Mouse (Mus musculus) midbrain, embryonic 12.5 days (tissue): Measurements from ENCODE around the gene Srp68. TPM values are rescaled to one million over a fixed set of nuclear protein-coding genes. Genes with fewer than 3 reads are reported as not detected.

Source experiments
- ATAC-seq: fragments of 200-750 bp; cut with Nextera tagmentation; 2 replicates; pipeline ENCODE4 v1.8.0; 2017; ENCODE audit warnings: low read depth, moderate TSS enrichment, moderate library complexity; ENCODE audit not compliant: low FRiP score
- H3K27ac ChIP-seq: fragments of 300-500 bp; sonication (generic); replicated peaks from 2 replicates; pipeline ENCODE4 v1.5.1; 2016; ENCODE audit warnings: mild to moderate bottlenecking
- H3K27me3 ChIP-seq: fragments of 300-500 bp; sonication (generic); 2 replicates; pipeline ENCODE4 v1.6.1; 2016; ENCODE audit warnings: mild to moderate bottlenecking
- H3K36me3 ChIP-seq: fragments of 300-500 bp; sonication (generic); 2 replicates; pipeline ENCODE4 v1.6.1; 2016
- H3K4me1 ChIP-seq: fragments of 300-500 bp; sonication (generic); 2 replicates; pipeline ENCODE4 v1.6.1; 2016
- H3K4me2 ChIP-seq: fragments of 300-500 bp; sonication (generic); replicated peaks from 2 replicates; pipeline ENCODE4 v1.6.1; 2016; ENCODE audit warnings: mild to moderate bottlenecking, moderate library complexity
- H3K4me3 ChIP-seq: fragments of 300-500 bp; sonication (generic); 2 replicates; pipeline ENCODE4 v1.5.1; 2016; ENCODE audit warnings: mild to moderate bottlenecking
- H3K9ac ChIP-seq: fragments of 300-500 bp; sonication (generic); replicated peaks from 2 replicates; pipeline ENCODE4 v1.6.1; 2016; ENCODE audit warnings: mild to moderate bottlenecking, moderate library complexity
- H3K9me3 ChIP-seq: fragments of 300-500 bp; sonication (generic); 2 replicates; pipeline ENCODE4 v1.6.1; 2016; ENCODE audit warnings: mild to moderate bottlenecking
- WGBS: fragments of 180-500 bp; shearing (Covaris S2); methylation state at CpG from one replicate; pipeline ENCODE4 v1.1.7; 2016; 5-methylcytosine and 5-hydroxymethylcytosine counted together
- polyA plus RNA-seq: library from polyadenylated mRNA; unstranded; fragments of >200 nt; fragmentation: Nextera tagmentation; extraction: Ambion mirVana; gene quantifications from 2 replicates; pipeline ENCODE4 v1.2.1, GENCODE M21; 2016

Gene Srp68
- polyA plus RNA-seq, 1 experiment from 2014 or later, result 84.2 TPM

DNA sequence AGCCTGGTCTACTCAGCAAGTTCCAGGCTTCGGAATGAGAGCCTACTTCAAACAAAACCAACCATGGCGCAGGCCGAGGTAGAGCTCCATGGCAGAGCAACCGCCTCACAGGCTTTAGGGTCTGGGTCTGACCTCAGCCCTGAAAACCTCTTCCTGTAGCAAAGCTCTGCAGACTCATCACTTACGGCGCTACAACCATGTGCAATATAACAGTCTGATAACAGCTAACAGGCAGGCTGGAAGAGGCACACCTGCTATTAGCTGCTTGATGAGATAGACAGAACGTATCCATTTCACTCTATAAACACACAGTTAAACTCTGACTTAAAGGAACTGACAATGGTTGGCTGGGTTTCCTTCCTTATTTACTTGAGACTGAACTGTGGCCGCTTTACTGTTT, 14.6 kb downstream of the Srp68 start:
- H3K4me2 ChIP-seq, result no peak overlapping the region
- no peaks in the 10 kb centered on the region for H3K4me1 ChIP-seq
- peaks cover 96% of the 10 kb centered on the region for H3K36me3 ChIP-seq
- H3K4me3 ChIP-seq, result no peak overlapping the region
- no peak for ATAC-seq
- no peak overlapping the region for H3K27ac ChIP-seq
- WGBS, result 97% methylated on average over 8 of the region's 8 CpGs
- no peaks in the 10 kb centered on the region for H3K27me3 ChIP-seq
- H3K9me3 ChIP-seq, result no peaks in the 10 kb centered on the region
- no peak overlapping the region for H3K9ac ChIP-seq

- Histone ChIP-seq H3K27ac (no peak overlapping the region), H3K27me3 (no peaks in the 10 kb centered on the region), H3K36me3 (peaks cover 93% of the 10 kb centered on the region), H3K4me1 (no peaks in the 10 kb centered on the region), H3K4me2 (no peak overlapping the region), H3K9me3 (no peaks in the 10 kb centered on the region), H3K9ac (no peak overlapping the region), H3K4me3 (no peak overlapping the region)
- no peak for ATAC-seq
- 93% methylated on average over 9 of the region's 9 CpGs for WGBS
These were observed 17.9 kb downstream of the Srp68 start for GRCm38 (mm10) chr11:116255982-116256675.

DNA sequence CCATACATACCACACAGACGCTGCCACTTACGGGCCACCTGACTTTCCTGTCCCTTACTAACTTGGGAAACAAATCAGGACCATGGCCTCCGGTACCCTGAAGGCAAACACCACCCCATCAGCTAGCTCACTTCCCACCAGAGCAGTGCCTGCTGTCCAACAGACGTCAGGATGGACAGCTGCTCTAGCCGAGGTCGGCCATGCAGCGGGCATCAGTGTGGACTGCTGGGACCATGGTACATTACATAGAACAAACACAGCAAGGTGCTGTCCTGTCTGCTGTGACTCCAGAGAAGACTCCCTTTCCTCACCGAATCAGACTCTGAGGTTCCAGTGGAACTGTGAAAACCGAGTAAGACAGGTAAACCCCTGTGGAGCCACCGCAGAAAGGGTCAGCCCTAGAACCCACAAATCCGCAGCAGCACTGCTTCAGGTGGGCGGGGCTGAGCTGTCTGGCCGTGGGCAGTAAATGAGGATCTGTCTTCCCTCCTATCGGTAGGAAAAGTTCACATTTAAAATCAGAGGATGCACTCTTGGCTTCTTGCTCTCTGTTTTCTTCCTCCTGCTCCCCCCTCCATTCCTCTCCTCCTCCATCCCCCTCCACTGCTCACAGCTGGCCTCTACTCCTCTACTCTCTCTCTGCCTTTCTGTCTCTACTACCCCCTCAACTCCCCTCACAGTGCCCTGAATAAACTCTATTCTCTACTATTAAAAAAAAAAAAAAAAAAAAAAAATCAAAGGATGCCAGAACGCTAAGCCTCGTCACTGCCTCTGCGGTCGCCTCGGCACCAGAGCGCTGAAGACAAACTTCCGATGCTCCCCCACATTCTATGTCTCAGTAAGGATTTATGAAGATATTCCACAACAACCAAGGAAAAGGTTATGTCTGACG, 18.7 kb downstream of the Srp68 start:
- no peak for ATAC-seq
- no peaks in the 10 kb centered on the region for H3K4me1 ChIP-seq
- 89% methylated on average over 22 of the region's 22 CpGs for WGBS
- H3K27ac ChIP-seq, result no peak overlapping the region
- no peaks in the 10 kb centered on the region for H3K27me3 ChIP-seq
- H3K9ac ChIP-seq, result no peak overlapping the region
- H3K4me2 ChIP-seq, result no peak overlapping the region
- peaks cover 93% of the 10 kb centered on the region for H3K36me3 ChIP-seq
- H3K4me3 ChIP-seq, result no peak overlapping the region
- no peaks in the 10 kb centered on the region for H3K9me3 ChIP-seq

DNA sequence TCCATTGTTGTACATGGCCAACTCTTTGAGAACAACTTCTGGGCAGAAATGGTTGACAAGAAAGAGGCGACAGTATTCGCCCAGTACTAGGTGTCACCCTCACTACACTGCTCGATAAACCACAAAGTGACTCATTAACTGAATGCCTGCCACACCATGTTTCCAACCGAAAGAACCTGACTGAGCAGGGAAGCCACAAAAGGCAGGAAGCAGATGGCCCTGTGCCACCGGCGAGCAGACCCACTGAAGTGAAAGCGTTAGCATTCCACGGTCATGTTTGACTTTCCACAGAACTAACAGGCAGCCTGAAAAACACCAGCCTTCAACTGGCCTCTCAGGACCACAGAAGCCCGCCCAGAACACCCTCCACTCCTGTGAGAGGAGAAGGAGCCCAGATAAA, 19.4 kb downstream of the Srp68 start:
- WGBS, result 95% methylated on average over 9 of the region's 9 CpGs
- no peak for ATAC-seq
- no peak overlapping the region for H3K4me3 ChIP-seq
- no peak overlapping the region for H3K4me2 ChIP-seq
- no peak overlapping the region for H3K27ac ChIP-seq
- no peaks in the 10 kb centered on the region for H3K27me3 ChIP-seq
- H3K36me3 ChIP-seq, result peaks cover 93% of the 10 kb centered on the region
- no peaks in the 10 kb centered on the region for H3K4me1 ChIP-seq
- H3K9me3 ChIP-seq, result no peaks in the 10 kb centered on the region
- no peak overlapping the region for H3K9ac ChIP-seq

GRCm38 (mm10) chr11:116253076-116253600, 20.9 kb downstream of the Srp68 start:
- no peak overlapping the region for H3K9ac ChIP-seq
- peaks cover 93% of the 10 kb centered on the region for H3K36me3 ChIP-seq
- no peak for ATAC-seq
- H3K9me3 ChIP-seq, result no peaks in the 10 kb centered on the region
- no peak overlapping the region for H3K27ac ChIP-seq
- H3K4me1 ChIP-seq, result no peaks in the 10 kb centered on the region
- no peak overlapping the region for H3K4me2 ChIP-seq
- H3K27me3 ChIP-seq, result no peaks in the 10 kb centered on the region
- WGBS, result 82% methylated on average over 3 of the region's 3 CpGs
- H3K4me3 ChIP-seq, result no peak overlapping the region

GRCm38 (mm10) chr11:116250898-116251297, 23.1 kb downstream of the Srp68 start:
- no peaks in the 10 kb centered on the region for H3K27me3 ChIP-seq
- no peak overlapping the region for H3K4me3 ChIP-seq
- WGBS, result 94% methylated on average over 8 of the region's 8 CpGs
- no peaks in the 10 kb centered on the region for H3K9me3 ChIP-seq
- no peak overlapping the region for H3K4me2 ChIP-seq
- no peak overlapping the region for H3K9ac ChIP-seq
- H3K27ac ChIP-seq, result no peak overlapping the region
- H3K4me1 ChIP-seq, result no peaks in the 10 kb centered on the region
- no peak for ATAC-seq
- H3K36me3 ChIP-seq, result peaks cover 95% of the 10 kb centered on the region

- Histone ChIP-seq H3K4me1 (no peaks in the 10 kb centered on the region), H3K4me3 (no peak overlapping the region), H3K9ac (no peak overlapping the region), H3K27me3 (no peaks in the 10 kb centered on the region), H3K27ac (no peak overlapping the region), H3K9me3 (no peaks in the 10 kb centered on the region), H3K36me3 (peaks cover 94% of the 10 kb centered on the region), H3K4me2 (no peak overlapping the region)
- ATAC-seq, result no peak
- 88% methylated on average over 14 of the region's 14 CpGs for WGBS
These were observed 26.4 kb downstream of the Srp68 start for GRCm38 (mm10) chr11:116247502-116248222.

DNA sequence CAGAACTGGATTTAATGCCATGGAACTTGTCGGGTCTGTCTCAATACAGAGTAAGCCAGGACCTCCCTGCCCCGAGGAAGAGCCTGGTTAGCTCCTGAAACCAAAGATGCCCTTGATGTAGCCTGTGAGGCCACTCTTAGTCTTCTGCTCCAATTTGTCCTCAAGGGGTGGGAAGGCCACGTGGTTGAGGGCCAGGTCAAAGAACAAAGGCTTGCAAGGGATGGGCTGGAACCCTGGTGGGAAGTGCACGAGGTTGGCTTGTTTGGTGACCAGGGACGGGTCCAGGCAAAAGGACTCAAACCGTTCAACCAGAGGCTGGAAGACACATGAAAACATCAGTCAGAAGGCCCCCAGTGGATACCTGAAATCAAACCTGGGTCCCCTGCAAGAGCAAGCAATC, 28.4 kb downstream of the Srp68 start:
- Histone ChIP-seq H3K27me3 (no peaks in the 10 kb centered on the region), H3K4me1 (peaks cover 6% of the 10 kb centered on the region; the same call in 1 of the 2 replicates), H3K4me2 (no peak overlapping the region), H3K27ac (no peak overlapping the region), H3K36me3 (peaks cover 74% of the 10 kb centered on the region), H3K9me3 (no peaks in the 10 kb centered on the region), H3K4me3 (no peak overlapping the region), H3K9ac (no peak overlapping the region)
- 77% methylated on average over 6 of the region's 6 CpGs for WGBS
- ATAC-seq, result no peak

DNA sequence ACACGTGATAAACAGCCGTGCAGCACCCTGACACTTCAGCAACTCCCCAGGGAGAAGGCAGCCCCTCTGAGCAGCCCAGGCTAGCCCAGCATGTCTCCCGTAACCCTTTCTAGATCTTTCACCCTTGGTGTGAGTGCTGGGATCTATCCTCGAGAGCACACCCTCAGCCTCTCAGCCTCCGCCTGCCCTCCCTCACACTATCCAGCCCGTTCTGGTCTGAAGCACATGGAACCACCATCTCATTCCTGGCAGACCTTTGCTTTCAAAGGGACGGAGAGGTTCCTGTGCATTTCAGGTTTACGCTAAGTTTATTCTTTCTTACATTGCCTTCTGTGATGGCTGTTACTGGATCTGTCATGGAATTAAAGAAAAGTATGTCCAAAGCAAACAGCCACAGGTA, 29.4 kb downstream of the Srp68 start:
- Histone ChIP-seq H3K27ac (no peak overlapping the region), H3K9ac (no peak overlapping the region), H3K4me2 (no peak overlapping the region), H3K27me3 (no peaks in the 10 kb centered on the region), H3K4me3 (no peak overlapping the region), H3K9me3 (no peaks in the 10 kb centered on the region), H3K36me3 (peaks cover 64% of the 10 kb centered on the region), H3K4me1 (peaks cover 10% of the 10 kb centered on the region; the same call in 1 of the 2 replicates)
- 93% methylated on average over 8 of the region's 8 CpGs for WGBS
- no peak for ATAC-seq

DNA sequence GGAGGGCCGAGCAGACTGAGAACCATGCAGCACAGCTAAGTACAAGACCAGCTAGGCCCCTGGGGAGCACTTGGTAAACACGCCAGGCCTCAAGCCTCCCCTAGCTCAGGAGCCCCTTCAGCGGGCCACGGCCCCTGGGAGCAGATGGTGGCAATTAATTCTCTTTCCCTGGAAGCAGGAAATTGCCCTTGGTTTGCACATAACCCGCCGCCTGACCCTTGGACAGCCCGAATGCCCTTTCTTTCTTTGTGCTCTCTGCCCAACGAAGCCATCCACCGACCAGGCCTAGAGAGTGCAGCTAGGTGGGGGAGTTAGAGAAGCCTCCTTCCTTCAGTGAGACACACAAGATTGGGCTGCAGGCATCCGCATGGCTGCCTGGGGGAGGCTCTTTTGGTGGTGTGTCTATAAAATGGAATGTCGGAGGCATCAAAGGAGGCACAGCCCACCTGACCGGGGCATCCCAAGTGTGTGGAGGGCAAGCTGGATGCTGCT, 32.2 kb downstream of the Srp68 start:
- WGBS, result 51% methylated on average over 12 of the region's 12 CpGs
- Histone ChIP-seq H3K4me2 (no peak overlapping the region), H3K27me3 (peaks cover 21% of the 10 kb centered on the region), H3K36me3 (peaks cover 36% of the 10 kb centered on the region), H3K4me3 (no peak overlapping the region), H3K4me1 (peaks cover 18% of the 10 kb centered on the region; the same call in 1 of the 2 replicates), H3K9ac (no peak overlapping the region), H3K27ac (no peak overlapping the region), H3K9me3 (no peaks in the 10 kb centered on the region)
- ATAC-seq, result no peak

DNA sequence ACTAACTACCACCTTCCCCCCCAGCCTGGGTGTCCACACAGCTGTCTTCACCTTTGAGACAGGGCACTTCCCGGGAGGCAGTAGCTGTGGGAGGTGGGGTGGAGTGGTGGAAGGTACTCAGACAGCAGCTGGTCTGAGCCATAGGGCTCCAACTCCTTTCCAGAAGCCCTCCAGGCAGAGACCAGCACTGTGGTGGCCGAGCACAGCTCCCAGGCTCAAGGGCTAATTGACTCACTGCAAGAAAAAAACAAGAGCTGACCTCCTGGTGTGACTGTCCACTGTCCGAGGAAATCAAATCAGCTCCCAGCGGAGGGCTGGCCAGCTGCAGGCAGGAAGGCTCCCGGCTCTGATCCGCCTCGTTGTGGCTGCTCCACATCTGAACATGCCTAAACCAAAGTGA, 34.2 kb downstream of the Srp68 start:
- Histone ChIP-seq H3K4me3 (no peak overlapping the region), H3K9me3 (no peaks in the 10 kb centered on the region), H3K27ac (no peak overlapping the region; the same call in 1 of the 2 replicates), H3K4me2 (no peak overlapping the region), H3K27me3 (peaks cover 30% of the 10 kb centered on the region), H3K9ac (no peak overlapping the region), H3K4me1 (peaks cover 18% of the 10 kb centered on the region; the same call in 1 of the 2 replicates), H3K36me3 (peaks cover 16% of the 10 kb centered on the region)
- no peak for ATAC-seq
- 12% methylated on average over 7 of the region's 7 CpGs for whole genome bisulfite sequencing
